Mouse (Mus musculus) embryonic fibroblast, embryonic 13.5 days (primary cell): ENCODE measurements at regions not wholly inside any gene's neighbourhood (a gene's known extent, or its start where the extent isn't known, plus 50 kb on each side); places are given as distances from the start of the nearest gene placed in this dataset.

ENCODE experiments used
- CTCF ChIP-seq: IDR thresholded peaks from 2 replicates; pipeline ENCODE4 v1.5.1; 2011; ENCODE audit warnings: mild to moderate bottlenecking, control low read depth, low read length, moderate library complexity, borderline replicate concordance; ENCODE audit not compliant: insufficient read depth
- POLR2A ChIP-seq: IDR thresholded peaks from 2 replicates; pipeline ENCODE4 v1.6.1; 2011; ENCODE audit warnings: low read depth, mild to moderate bottlenecking, control low read depth, low read length, moderate library complexity

DNA sequence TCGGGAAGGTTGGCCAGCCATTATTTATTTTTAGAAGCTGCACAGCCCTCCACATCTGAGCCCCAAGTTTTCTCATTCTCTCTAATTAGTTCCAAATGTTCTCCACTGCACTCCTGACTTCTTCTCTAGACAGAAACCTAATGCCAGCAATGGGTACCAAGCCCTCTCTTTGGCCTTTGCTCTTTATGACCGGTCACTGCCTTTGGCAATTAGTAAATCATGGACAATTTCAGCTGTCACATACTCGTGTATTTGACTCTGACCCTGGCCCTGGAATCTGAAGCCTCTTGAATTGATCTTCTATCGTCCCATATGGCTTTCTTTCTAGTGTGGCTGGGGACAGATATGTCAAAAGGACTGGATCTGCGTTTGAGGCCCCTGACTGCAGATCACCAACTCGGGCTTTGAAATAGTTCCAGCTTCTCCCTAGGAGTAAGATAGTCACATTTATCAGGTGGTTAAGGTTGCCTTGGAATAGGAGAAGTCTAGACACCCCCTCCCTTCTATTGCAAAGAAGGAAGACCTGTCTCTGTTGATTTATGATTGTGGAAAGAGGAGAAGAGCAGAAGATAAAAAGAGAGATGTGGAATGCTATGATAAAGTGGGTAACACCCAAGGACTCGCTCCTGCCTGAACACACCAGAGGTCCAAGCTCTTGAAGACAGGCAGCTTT, 553.2 kb upstream of the Zfp462 start:
- TF ChIP-seq POLR2A (no peak), CTCF (no peak)
